Mouse (Mus musculus) retina, adult 2 months (tissue): ENCODE data around the gene Fam166b.

Experiments
- DNase-seq: peaks from one replicate; pipeline ENCODE4 v3.0.0-alpha.2; 2012; ENCODE audit warnings: low read depth, low spot score

Fam166b gene

GRCm38 (mm10) chr4:43406162-43406971, 22.6 kb downstream of the Fam166b start:
- DNase-seq = no peak

- DNase-seq = no peak
These were observed 24.2 kb downstream of the Fam166b start for GRCm38 (mm10) chr4:43404697-43405096.

GRCm38 (mm10) chr4:43402212-43402611, 26.7 kb downstream of the Fam166b start:
- DNase-seq = no peak

GRCm38 (mm10) chr4:43401486-43401885, 27.4 kb downstream of the Fam166b start:
- DNase-seq = no peak

GRCm38 (mm10) chr4:43400976-43401375, 28.0 kb downstream of the Fam166b start:
- DNase-seq = no peak

GRCm38 (mm10) chr4:43399391-43400131, 29.4 kb downstream of the Fam166b start:
- DNase-seq = no peak

- no peak for DNase-seq
These were observed 30.1 kb downstream of the Fam166b start for GRCm38 (mm10) chr4:43398829-43399331.

GRCm38 (mm10) chr4:43398014-43398413, 30.9 kb downstream of the Fam166b start:
- no peak for DNase-seq

GRCm38 (mm10) chr4:43396381-43396780, 32.6 kb downstream of the Fam166b start:
- DNase-seq = no peak

GRCm38 (mm10) chr4:43395836-43396235, 33.1 kb downstream of the Fam166b start:
- no peak for DNase-seq

GRCm38 (mm10) chr4:43395147-43395546, 33.8 kb downstream of the Fam166b start:
- DNase-seq = no peak

- DNase-seq = no peak
These were observed 34.5 kb downstream of the Fam166b start for GRCm38 (mm10) chr4:43394345-43394891.

GRCm38 (mm10) chr4:43391521-43392050, 37.3 kb downstream of the Fam166b start:
- DNase-seq = no peak

- no peak for DNase-seq
These were observed 39.0 kb downstream of the Fam166b start for GRCm38 (mm10) chr4:43389845-43390440.

- no peak for DNase-seq
These were observed 39.5 kb downstream of the Fam166b start for GRCm38 (mm10) chr4:43389390-43389789.

GRCm38 (mm10) chr4:43386932-43387331, 42.0 kb downstream of the Fam166b start:
- no peak for DNase-seq

GRCm38 (mm10) chr4:43384541-43384940, 44.4 kb downstream of the Fam166b start:
- DNase-seq = no peak

- DNase-seq = no peak
These were observed 44.9 kb downstream of the Fam166b start for GRCm38 (mm10) chr4:43384083-43384460.

- no peak for DNase-seq
These were observed 45.5 kb downstream of the Fam166b start for GRCm38 (mm10) chr4:43383246-43384082.

- no peak for DNase-seq
These were observed 46.5 kb downstream of the Fam166b start for GRCm38 (mm10) chr4:43382155-43383020.
